Mouse (Mus musculus): ENCODE data around the gene Fam228b. TPM values are rescaled to one million over a fixed set of nuclear protein-coding genes. Genes with fewer than 3 reads are reported as not detected.
"Not testable (repeated sequence)": the region's sequence is repeated elsewhere in the genome, so short reads cannot be mapped to it uniquely, and the experiment has no call there.

Gene Fam228b
- total RNA-seq, 2 experiments from 2014 or later: 20.2 to 20.5 TPM

DNA sequence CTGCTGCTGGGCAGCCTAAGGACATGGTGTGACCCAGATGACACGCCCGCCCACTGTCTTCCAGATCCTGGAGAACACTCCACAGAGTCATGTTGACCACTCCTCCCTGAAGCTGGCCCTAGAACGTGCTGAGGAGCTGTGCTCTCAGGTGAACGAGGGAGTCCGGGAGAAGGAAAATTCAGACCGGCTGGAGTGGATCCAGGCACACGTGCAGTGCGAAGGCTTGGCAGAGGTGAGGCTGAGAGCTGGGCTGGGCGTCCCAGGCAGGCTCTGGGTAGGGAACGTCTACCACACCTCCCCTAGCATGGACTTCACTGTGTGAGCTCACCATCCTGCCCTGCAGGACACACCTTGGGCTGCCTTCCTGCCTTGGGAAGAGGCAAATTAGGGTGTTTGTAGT is 62.2 kb downstream of the Fam228b start:
- H3K4me3 ChIP-seq: no peak overlapping the region
- intact Hi-C loops (cut with DNase I): no loop called here
- peak in 1 of 2 experiments; percentile 6 for DNase-seq (ENCODE audit: extremely low spot score in 1 of 2, low spot score in 2 of 2)
- no peak for TF ChIP-seq CTCF (IDR thresholded peaks at IDR 0.05)
- no peak overlapping the region for H3K27ac ChIP-seq

DNA sequence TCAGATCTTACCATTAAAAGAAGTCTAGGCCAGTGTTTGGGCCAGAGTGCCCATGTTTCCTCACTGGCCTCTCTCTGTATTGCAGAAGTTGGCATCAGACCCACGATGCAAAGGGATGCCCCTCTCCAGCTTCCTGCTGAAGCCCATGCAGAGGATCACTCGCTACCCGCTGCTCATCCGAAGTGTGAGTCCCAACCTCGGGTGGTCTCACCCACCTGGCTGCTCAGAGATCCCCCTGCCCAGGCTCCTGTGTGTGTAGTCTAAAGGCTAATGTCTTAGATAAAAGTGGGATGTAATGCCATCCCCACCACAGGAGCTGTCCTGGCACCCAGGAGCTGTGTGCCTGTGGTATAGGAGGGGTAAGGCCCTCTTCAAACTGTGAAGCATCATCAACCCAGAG is 62.9 kb downstream of the Fam228b start:
- no peak for TF ChIP-seq CTCF (IDR thresholded peaks at IDR 0.05)
- intact Hi-C loops (cut with DNase I): no loop called here
- DNase-seq (ENCODE audit: extremely low spot score in 1 of 2, low spot score in 2 of 2): peak in 1 of 2 experiments; percentile 6
- H3K4me3 ChIP-seq: no peak overlapping the region
- no peak overlapping the region for H3K27ac ChIP-seq

DNA sequence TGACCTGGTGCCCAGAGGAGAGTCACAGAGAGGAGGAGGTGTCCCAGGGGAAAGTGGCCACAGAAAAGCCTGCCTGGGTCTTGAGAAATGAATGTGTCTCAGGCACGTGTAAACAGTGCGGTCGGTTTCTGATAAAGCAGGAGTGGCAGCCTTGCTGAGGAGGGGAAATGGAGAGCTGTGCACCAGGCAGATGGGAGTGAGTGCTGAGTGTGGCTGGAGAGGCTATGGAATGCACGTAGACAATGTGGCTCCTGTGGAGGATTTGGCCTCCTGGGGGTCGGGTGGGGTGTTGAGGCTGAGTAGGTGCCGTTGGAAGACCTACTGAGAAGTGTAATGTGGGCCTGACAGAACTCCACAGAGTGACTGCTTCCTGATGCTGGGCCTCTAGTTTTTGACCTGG is 63.4 kb downstream of the Fam228b start:
- H3K27ac ChIP-seq; H3K4me3 ChIP-seq; intact Hi-C loops (cut with DNase I): not testable (repeated sequence)
- peak in 1 of 2 experiments; percentile 2 for DNase-seq (ENCODE audit: extremely low spot score in 1 of 2, low spot score in 2 of 2)

DNA sequence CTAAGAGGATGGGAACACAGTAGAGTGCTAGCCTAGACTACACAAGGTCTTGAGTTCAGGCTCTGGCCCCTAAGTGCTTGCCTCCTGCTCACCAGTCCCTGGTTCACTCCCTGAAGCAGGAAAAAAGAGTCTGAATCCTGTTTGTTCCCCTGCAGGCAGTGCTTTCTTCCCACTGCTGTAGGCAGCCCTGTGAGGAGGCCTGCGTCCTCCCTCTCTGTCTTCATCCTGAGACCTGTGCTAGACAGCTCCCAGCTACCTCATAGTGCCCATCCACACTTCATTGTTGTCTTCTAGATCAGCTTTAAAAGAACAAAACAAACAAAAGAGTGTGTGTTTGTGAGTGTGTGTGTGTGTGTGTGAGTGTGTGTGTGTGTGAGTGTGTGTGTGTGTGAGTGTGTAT is 74.5 kb downstream of the Fam228b start:
- intact Hi-C loops (cut with DNase I): no loop called here
- Histone ChIP-seq H3K4me3 (no peak overlapping the region), H3K27ac (no peak overlapping the region)
- no peak for DNase-seq (ENCODE audit: extremely low spot score in 1 of 2, low spot score in 2 of 2)
- TF ChIP-seq CTCF (IDR thresholded peaks at IDR 0.05): no peak

DNA sequence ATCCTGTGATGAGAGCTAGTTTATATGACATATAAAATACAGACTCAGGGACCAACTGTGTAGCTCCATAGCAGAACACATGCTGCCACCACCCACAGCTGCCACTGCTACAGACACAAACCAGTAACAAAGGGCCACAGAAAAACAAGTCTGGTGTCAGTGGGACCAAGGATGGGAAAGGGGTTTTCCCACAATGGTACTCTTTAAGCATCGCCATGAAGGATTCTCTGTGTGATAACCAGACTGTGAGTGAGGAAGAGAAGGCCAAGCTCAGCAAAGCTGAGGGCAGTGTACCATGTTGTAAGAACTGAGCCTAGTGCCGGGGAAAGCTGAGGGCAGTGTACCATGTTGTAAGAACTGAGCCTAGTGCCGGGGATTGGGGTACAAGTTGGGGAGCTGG is 77.9 kb downstream of the Fam228b start:
- DNase-seq (ENCODE audit: extremely low spot score in 1 of 2, low spot score in 2 of 2): no peak
- peak overlapping the region; percentile 63 for H3K27ac ChIP-seq
- intact Hi-C loops (cut with DNase I): no loop called here
- TF ChIP-seq CTCF (IDR thresholded peaks at IDR 0.05): no peak
- no peak overlapping the region for H3K4me3 ChIP-seq

Other genes with a start within 250 kb of the Fam228b start
- gene Itsn2, start 176.6 kb downstream of the Fam228b start, total RNA-seq (2021): 10 to 100 TPM; 69.6 to 73.0 TPM
- not detected for gene Gm3625, start 176.3 kb downstream of the Fam228b start, total RNA-seq (2021)
- gene Fam228a, start 30.8 kb downstream of the Fam228b start, total RNA-seq (2021): 1 to 10 TPM; 2.8 to 2.9 TPM
- gene Pfn4, start 245 bp downstream of the Fam228b start, total RNA-seq (2021): 10 to 100 TPM in 1 of 2 experiments, 1 to 10 TPM in 1; 9.7 to 12.5 TPM
- 10 to 100 TPM; 75.5 to 85.2 TPM for gene Sf3b6, start 48.3 kb upstream of the Fam228b start, total RNA-seq (2021)
- gene Fkbp1b, start 72.3 kb upstream of the Fam228b start, total RNA-seq (2021): 10 to 100 TPM; 43.7 to 48.3 TPM
- 10 to 100 TPM; 11.8 to 12.5 TPM for gene Wdcp, start 74.0 kb upstream of the Fam228b start, total RNA-seq (2021)
- under 1 TPM; 0.75 to 0.93 TPM for gene Mfsd2b, start 105.1 kb upstream of the Fam228b start, total RNA-seq (2021)
- gene Ubxn2a, start 138.4 kb upstream of the Fam228b start, total RNA-seq (2021): 10 to 100 TPM; 56.5 to 60.3 TPM
- gene Atad2b, start 148.1 kb upstream of the Fam228b start, total RNA-seq (2021): 10 to 100 TPM; 32.6 to 37.9 TPM

Measured in left cerebral cortex, adult 2 months (tissue).